Mouse (Mus musculus) MEL (cell line): Measurements from ENCODE around the gene Ttbk2. TPM values are rescaled to one million over a fixed set of nuclear protein-coding genes. Genes with fewer than 3 reads are reported as not detected.

Experiments used
- DNase-seq: peaks from one replicate; pipeline ENCODE4 v3.0.0; 2011; ENCODE audit warnings: low read depth, low spot score
- H3K27ac ChIP-seq: 2 replicates; pipeline ENCODE4 v1.5.1; 2012; ENCODE audit warnings: low read depth, mild to moderate bottlenecking, control low read depth, low read length, moderate library complexity; ENCODE audit not compliant: control insufficient read depth
- H3K27me3 ChIP-seq, 2 experiments: fragments of 150-350 bp in 1 of 2; sonication (generic) in 1 of 2; 2 replicates each; pipeline ENCODE4 v1.6.1; 2012; ENCODE audit warnings: low read length in 2 of 2, mild to moderate bottlenecking in 2 of 2, improper control_type of control experiment in 1 of 2, moderate library complexity in 1 of 2; ENCODE audit not compliant: insufficient read depth in 2 of 2, control insufficient read depth in 1 of 2
- H3K36me3 ChIP-seq, 2 experiments: 2 replicates each; pipeline ENCODE4 v1.6.1; 2012 to 2014; ENCODE audit warnings: low read length in 2 of 2, improper control_type of control experiment in 1 of 2, inconsistent platforms in 1 of 2, mild to moderate bottlenecking in 1 of 2; ENCODE audit not compliant: insufficient read depth in 2 of 2, control insufficient read depth in 1 of 2
- H3K4me1 ChIP-seq, 2 experiments: fragments of 150-350 bp in 1 of 2; sonication (generic) in 1 of 2; 2 replicates each; pipeline ENCODE4 v1.6.1; 2012; ENCODE audit warnings: low read length in 2 of 2, improper control_type of control experiment in 1 of 2, mild to moderate bottlenecking in 1 of 2; ENCODE audit not compliant: insufficient read depth in 2 of 2, control insufficient read depth in 1 of 2
- H3K4me3 ChIP-seq, 2 experiments: fragments of 150-350 bp in 1 of 2; sonication (generic) in 1 of 2; 2 replicates each; pipeline ENCODE4 v1.5.1; 2012; ENCODE audit warnings: low read depth in 2 of 2, low read length in 2 of 2, mild to moderate bottlenecking in 2 of 2, moderate library complexity in 2 of 2, control low read depth in 1 of 2, improper control_type of control experiment in 1 of 2; ENCODE audit not compliant: control insufficient read depth in 1 of 2, insufficient read depth in 1 of 2
- H3K79me2 ChIP-seq: 2 replicates; pipeline ENCODE4 v1.6.1; 2012; ENCODE audit warnings: mild to moderate bottlenecking, low read length, moderate library complexity; ENCODE audit not compliant: control insufficient read depth, poor library complexity, insufficient read depth
- H3K9ac ChIP-seq: 2 replicates; pipeline ENCODE4 v1.6.1; 2012; ENCODE audit warnings: low read depth, mild to moderate bottlenecking, control low read depth, low read length, moderate library complexity; ENCODE audit not compliant: control insufficient read depth, poor library complexity, severe bottlenecking
- H3K9me3 ChIP-seq: fragments of 150-350 bp; sonication (generic); replicated peaks from 2 replicates; pipeline ENCODE4 v1.6.1; 2012; ENCODE audit warnings: mild to moderate bottlenecking, low read length, improper control_type of control experiment, moderate library complexity; ENCODE audit not compliant: insufficient read depth
- BHLHE40 ChIP-seq: IDR thresholded peaks from 2 replicates; pipeline ENCODE4 v1.6.1; 2012; ENCODE audit warnings: low read depth, mild to moderate bottlenecking, inconsistent platforms, low read length, improper control_type of control experiment, borderline replicate concordance
- CHD1 ChIP-seq: IDR thresholded peaks from 2 replicates; pipeline ENCODE4 v1.6.1; 2012; ENCODE audit warnings: low read depth, mild to moderate bottlenecking, inconsistent platforms, low read length, improper control_type of control experiment
- CHD2 ChIP-seq: IDR thresholded peaks from 2 replicates; pipeline ENCODE4 v1.6.1; 2011; ENCODE audit warnings: low read length, improper control_type of control experiment
- CTCF ChIP-seq, 3 experiments: IDR thresholded peaks in 2 of 3; conservative IDR thresholded peaks in 1 of 3; 2 replicates each; pipeline ENCODE4 v1.5.1; 2011 to 2012; ENCODE audit warnings: low read length in 3 of 3, low read depth in 2 of 3, mild to moderate bottlenecking in 2 of 3, improper control_type of control experiment in 1 of 3, inconsistent platforms in 1 of 3, mixed read lengths in 1 of 3, moderate library complexity in 1 of 3; ENCODE audit not compliant: control insufficient read depth in 1 of 3, insufficient read depth in 1 of 3, poor library complexity in 1 of 3, severe bottlenecking in 1 of 3
- EP300 ChIP-seq, 2 experiments: IDR thresholded peaks; 2 replicates each; pipeline ENCODE4 v1.6.1; 2011; ENCODE audit warnings: improper control_type of control experiment in 2 of 2, low read length in 2 of 2, low read depth in 1 of 2, mild to moderate bottlenecking in 1 of 2
- GABPA ChIP-seq: IDR thresholded peaks from 2 replicates; pipeline ENCODE4 v1.6.1; 2012; ENCODE audit warnings: low read depth, mild to moderate bottlenecking, inconsistent platforms, low read length, improper control_type of control experiment, moderate library complexity
- JUND ChIP-seq: IDR thresholded peaks from 2 replicates; pipeline ENCODE4 v1.6.1; 2011; ENCODE audit warnings: low read depth, mild to moderate bottlenecking, improper control_type of control experiment, low read length
- KAT2A ChIP-seq: conservative IDR thresholded peaks from 2 replicates; pipeline ENCODE4 v1.6.1; 2012; ENCODE audit warnings: low read depth, low read length, improper control_type of control experiment, inconsistent platforms
- MAFK ChIP-seq: IDR thresholded peaks from 2 replicates; pipeline ENCODE4 v1.6.1; 2011; ENCODE audit warnings: low read depth, mild to moderate bottlenecking, low read length, improper control_type of control experiment, borderline replicate concordance
- MAX ChIP-seq: IDR thresholded peaks from 2 replicates; pipeline ENCODE4 v1.6.1; 2011; ENCODE audit warnings: low read length, improper control_type of control experiment
- MAZ ChIP-seq: IDR thresholded peaks from 2 replicates; pipeline ENCODE4 v1.6.1; 2012; ENCODE audit warnings: low read depth, mild to moderate bottlenecking, inconsistent platforms, low read length, improper control_type of control experiment
- MEF2A ChIP-seq: IDR thresholded peaks from 2 replicates; pipeline ENCODE4 v1.6.1; 2014; ENCODE audit warnings: low read depth, mild to moderate bottlenecking, inconsistent platforms, low read length, improper control_type of control experiment; ENCODE audit not compliant: poor library complexity, insufficient replicate concordance, severe bottlenecking; ENCODE audit errors: extremely low read depth
- MXI1 ChIP-seq: IDR thresholded peaks from 2 replicates; pipeline ENCODE4 v1.6.1; 2011; ENCODE audit warnings: mild to moderate bottlenecking, low read depth, low read length, improper control_type of control experiment
- NRF1 ChIP-seq: IDR thresholded peaks from 2 replicates; pipeline ENCODE4 v1.6.1; 2014; ENCODE audit warnings: low read depth, mild to moderate bottlenecking, inconsistent platforms, low read length, improper control_type of control experiment, moderate library complexity; ENCODE audit not compliant: poor library complexity, insufficient read depth, severe bottlenecking
- POLR2A ChIP-seq, 2 experiments: IDR thresholded peaks; 2 replicates each; pipeline ENCODE4 v1.6.1; 2011 to 2012; ENCODE audit warnings: low read length in 2 of 2, mild to moderate bottlenecking in 2 of 2, control low read depth in 1 of 2, improper control_type of control experiment in 1 of 2, low read depth in 1 of 2, moderate library complexity in 1 of 2; ENCODE audit not compliant: control insufficient read depth in 1 of 2, insufficient read depth in 1 of 2, poor library complexity in 1 of 2
- POLR2AphosphoS2 ChIP-seq: IDR thresholded peaks from 2 replicates; pipeline ENCODE4 v1.6.1; 2011; ENCODE audit warnings: low read length, improper control_type of control experiment
- RAD21 ChIP-seq: IDR thresholded peaks from 2 replicates; pipeline ENCODE4 v1.6.1; 2011; ENCODE audit warnings: mild to moderate bottlenecking, low read depth, low read length, improper control_type of control experiment
- RCOR1 ChIP-seq: IDR thresholded peaks from 2 replicates; pipeline ENCODE4 v1.6.1; 2012; ENCODE audit warnings: low read depth, mild to moderate bottlenecking, inconsistent platforms, low read length, improper control_type of control experiment
- SIN3A ChIP-seq: IDR thresholded peaks from 2 replicates; pipeline ENCODE4 v1.6.1; 2012; ENCODE audit warnings: low read length, improper control_type of control experiment, inconsistent platforms
- SMC3 ChIP-seq: IDR thresholded peaks from 2 replicates; pipeline ENCODE4 v1.6.1; 2011; ENCODE audit warnings: low read depth, low read length, improper control_type of control experiment
- TAL1 ChIP-seq: IDR thresholded peaks from 2 replicates; pipeline ENCODE4 v1.6.1; 2012; ENCODE audit warnings: mild to moderate bottlenecking, inconsistent platforms, low read length, moderate library complexity, mixed read lengths
- TBP ChIP-seq: IDR thresholded peaks from 2 replicates; pipeline ENCODE4 v1.8.0; 2011; ENCODE audit warnings: low read depth, low read length, improper control_type of control experiment
- USF1 ChIP-seq: IDR thresholded peaks from 2 replicates; pipeline ENCODE4 v1.6.1; 2014; ENCODE audit warnings: low read depth, mild to moderate bottlenecking, inconsistent platforms, low read length, improper control_type of control experiment, moderate library complexity
- ZC3H11A ChIP-seq: IDR thresholded peaks from 2 replicates; pipeline ENCODE4 v1.6.1; 2012; ENCODE audit warnings: low read depth, mild to moderate bottlenecking, inconsistent platforms, low read length, improper control_type of control experiment
- ZKSCAN1 ChIP-seq: IDR thresholded peaks from 2 replicates; pipeline ENCODE4 v1.6.1; 2012; ENCODE audit warnings: low read depth, mild to moderate bottlenecking, inconsistent platforms, low read length, improper control_type of control experiment, moderate library complexity
- ZMIZ1 ChIP-seq: IDR thresholded peaks from 2 replicates; pipeline ENCODE4 v1.6.1; 2012; ENCODE audit warnings: low read depth, mild to moderate bottlenecking, inconsistent platforms, low read length, improper control_type of control experiment, moderate library complexity
- ZNF384 ChIP-seq: IDR thresholded peaks from 2 replicates; pipeline ENCODE4 v1.6.1; 2012; ENCODE audit warnings: low read depth, mild to moderate bottlenecking, inconsistent platforms, low read length, improper control_type of control experiment
- polyA plus RNA-seq, 2 experiments: library from polyadenylated mRNA; stranded (reverse) in 1 of 2; unstranded in 1 of 2; fragments of >175 nt in 1 of 2; fragments of >200 nt in 1 of 2; gene quantifications; 2 replicates each; pipeline versions ENCODE4 v1.2.1 to v1.2.4; 2012; ENCODE audit warnings: low replicate concordance in 2 of 2, low read depth in 1 of 2; ENCODE audit not compliant: insufficient read length in 2 of 2, insufficient read depth in 1 of 2, missing spikeins in 1 of 2
- total RNA-seq: library from RNA; depleted of rRNA; stranded (reverse); fragments of 300-350 nt; gene quantifications from 2 replicates; pipeline ENCODE4 v1.2.3, GENCODE M21; 2012

Ttbk2 gene
- total and polyA plus RNA-seq, 3 experiments, result 2.1 to 3.0 TPM; not detected in 1

GRCm38 (mm10) chr2:120867336-120867735, 16.9 kb upstream of the Ttbk2 start:
- Histone ChIP-seq H3K9me3 (no peaks in the 10 kb centered on the region), H3K27ac (no peak overlapping the region), H3K27me3 (no peaks in the 10 kb centered on the region), H3K9ac (no peak overlapping the region), H3K4me1 (no peaks in the 10 kb centered on the region), H3K36me3 (peaks cover 0 to 2% of the 10 kb centered on the region in 2 experiments; a peak in 2 of 4 replicates), H3K4me3 (no peak overlapping the region), H3K79me2 (no peaks in the 10 kb centered on the region)
- TF ChIP-seq EP300 (IDR thresholded peaks at IDR 0.05; ENCODE audit: low read depth in 1 of 2, low read length in 2 of 2) (no peak), NRF1 (no peak)
- DNase-seq, result no peak

GRCm38 (mm10) chr2:120866561-120866960, 16.2 kb upstream of the Ttbk2 start:
- Histone ChIP-seq H3K4me1 (no peaks in the 10 kb centered on the region), H3K27ac (no peak overlapping the region), H3K9ac (no peak overlapping the region), H3K27me3 (no peaks in the 10 kb centered on the region), H3K4me3 (no peak overlapping the region), H3K36me3 (peaks cover 0 to 4% of the 10 kb centered on the region in 2 experiments; a peak in 2 of 4 replicates), H3K79me2 (no peaks in the 10 kb centered on the region), H3K9me3 (no peaks in the 10 kb centered on the region)
- TF ChIP-seq GABPA (no peak), MEF2A (no peak), ZC3H11A (peak; percentile 67), JUND (no peak), CTCF (IDR thresholded peaks at IDR 0.05 in 2 of 3, conservative IDR thresholded peaks at IDR 0.05 in 1 of 3; ENCODE audit: control insufficient read depth in 1 of 3, insufficient read depth in 1 of 3, low read depth in 2 of 3, low read length in 3 of 3, poor library complexity in 1 of 3, severe bottlenecking in 1 of 3) (peak; percentile 33 to 73 (median 58); a peak in 5 of 6 replicates), MXI1 (no peak), MAZ (0 out of 2 replicates have a peak, but pooled peaks have one; percentile 53), ZKSCAN1 (no peak), SMC3 (peak; percentile 63), POLR2A (IDR thresholded peaks at IDR 0.05; ENCODE audit: control insufficient read depth in 1 of 2, insufficient read depth in 1 of 2, low read depth in 1 of 2, low read length in 2 of 2, poor library complexity in 1 of 2) (no peak), RCOR1 (no peak), BHLHE40 (no peak), RAD21 (peak; percentile 61)
- peak; percentile 70 for DNase-seq

- H3K9ac ChIP-seq, result no peak overlapping the region
- H3K79me2 ChIP-seq, result no peaks in the 10 kb centered on the region
- H3K4me1 ChIP-seq, result no peaks in the 10 kb centered on the region
- H3K4me3 ChIP-seq, result no peak overlapping the region
- DNase-seq, result no peak
- no peak overlapping the region for H3K27ac ChIP-seq
- peaks cover 0 to 4% of the 10 kb centered on the region in 2 experiments; a peak in 2 of 4 replicates for H3K36me3 ChIP-seq
- H3K27me3 ChIP-seq, result no peaks in the 10 kb centered on the region
- H3K9me3 ChIP-seq, result no peaks in the 10 kb centered on the region
- TF ChIP-seq SIN3A (no peak), ZMIZ1 (no peak), TAL1 (no peak), POLR2A (IDR thresholded peaks at IDR 0.05; ENCODE audit: control insufficient read depth in 1 of 2, insufficient read depth in 1 of 2, low read depth in 1 of 2, low read length in 2 of 2, poor library complexity in 1 of 2) (no peak), MAX (no peak), CHD2 (no peak), KAT2A (no peak), RCOR1 (no peak), MAZ (no peak), BHLHE40 (no peak), CHD1 (no peak), GABPA (no peak), USF1 (no peak), POLR2AphosphoS2 (no peak), TBP (no peak), ZNF384 (no peak), MAFK (no peak)
Observed at GRCm38 (mm10) chr2:120863389-120863788, 13.0 kb upstream of the Ttbk2 start.
